Mouse (Mus musculus) intestine, embryonic 14.5 days (tissue): ENCODE results near the gene Zer1. TPM values are rescaled to one million over a fixed set of nuclear protein-coding genes. Genes with fewer than 3 reads are reported as not detected.
A peak's percentile ranks its signal among the peaks of the same experiment; 100 is the strongest.

ENCODE experiments used
- ATAC-seq: fragments of 200-750 bp; cut with Nextera tagmentation; replicated peaks from 2 replicates; pipeline ENCODE4 v1.8.0; 2017; ENCODE audit warnings: low read depth, moderate number of reproducible peaks, moderate TSS enrichment, moderate library complexity; ENCODE audit not compliant: low FRiP score, low TSS enrichment
- DNase-seq: peaks from one replicate; pipeline ENCODE4 v3.0.0-alpha.2; 2018; ENCODE audit warnings: low spot score
- H3K27ac ChIP-seq: fragments of 300-500 bp; sonication (generic); 2 replicates; pipeline ENCODE4 v1.5.1; 2014; ENCODE audit warnings: low read depth, mild to moderate bottlenecking, control low read depth
- H3K27me3 ChIP-seq: fragments of 300-500 bp; sonication (generic); replicated peaks from 2 replicates; pipeline ENCODE4 v1.6.1; 2014; ENCODE audit warnings: low read length, control low read depth; ENCODE audit not compliant: control insufficient read depth, insufficient read depth
- H3K36me3 ChIP-seq: fragments of 300-500 bp; sonication (generic); 2 replicates; pipeline ENCODE4 v1.6.1; 2014; ENCODE audit warnings: low read length, control low read depth; ENCODE audit not compliant: control insufficient read depth, insufficient read depth
- H3K4me1 ChIP-seq: fragments of 300-500 bp; sonication (generic); replicated peaks from 2 replicates; pipeline ENCODE4 v1.6.1; 2014; ENCODE audit warnings: low read length, control low read depth, mixed read lengths; ENCODE audit not compliant: control insufficient read depth, insufficient read depth
- H3K4me2 ChIP-seq: fragments of 300-500 bp; sonication (generic); 2 replicates; pipeline ENCODE4 v1.6.1; 2014; ENCODE audit warnings: low read length
- H3K4me3 ChIP-seq: fragments of 300-500 bp; sonication (generic); 2 replicates; pipeline ENCODE4 v1.5.1; 2014; ENCODE audit warnings: low read depth, low read length, control low read depth, mixed read lengths
- H3K9ac ChIP-seq: fragments of 300-500 bp; sonication (generic); 2 replicates; pipeline ENCODE4 v1.6.1; 2014; ENCODE audit warnings: mild to moderate bottlenecking, low read length
- H3K9me3 ChIP-seq: fragments of 300-500 bp; sonication (generic); 2 replicates; pipeline ENCODE4 v1.6.1; 2016; ENCODE audit warnings: low read length, control low read depth; ENCODE audit not compliant: control insufficient read depth
- WGBS: fragments of 180-500 bp; shearing (Covaris S2); extraction: QIAGEN DNeasy Blood & Tissue Kit; methylation state at CpG from one replicate; pipeline ENCODE4 v1.1.7; 2014; 5-methylcytosine and 5-hydroxymethylcytosine counted together
- polyA plus RNA-seq: library from polyadenylated mRNA; unstranded; fragments of >200 nt; fragmentation: Nextera tagmentation; extraction: Ambion mirVana; gene quantifications from 2 replicates; pipeline ENCODE4 v1.2.1, GENCODE M21; 2014

The Zer1 gene
- polyA plus RNA-seq, 1 experiment from 2014 or later = 9.5 TPM

DNA sequence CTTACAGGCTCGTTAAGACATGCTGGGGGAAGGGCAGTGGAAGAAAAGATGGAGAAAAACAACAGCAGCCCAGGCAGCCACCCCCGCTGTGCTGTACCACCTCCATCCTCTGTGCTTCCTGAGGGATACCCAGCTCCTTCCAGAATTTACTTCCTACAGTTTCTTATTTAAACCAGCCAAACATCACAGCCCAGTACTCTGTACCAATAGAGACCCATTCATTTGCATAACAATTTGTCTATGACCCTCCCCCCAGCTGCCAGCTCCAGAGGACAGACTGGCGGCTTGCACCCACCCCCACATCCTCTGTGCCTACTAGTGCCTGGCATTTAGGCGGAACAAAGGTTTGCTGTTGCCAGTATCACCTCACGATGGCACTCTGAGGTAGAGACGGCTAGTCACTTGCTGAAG is 4.7 kb downstream of the Zer1 start:
- 47% methylated on average over 6 of the region's 6 CpGs for WGBS
- DNase-seq (no peak), ATAC-seq (no peak)

DNA sequence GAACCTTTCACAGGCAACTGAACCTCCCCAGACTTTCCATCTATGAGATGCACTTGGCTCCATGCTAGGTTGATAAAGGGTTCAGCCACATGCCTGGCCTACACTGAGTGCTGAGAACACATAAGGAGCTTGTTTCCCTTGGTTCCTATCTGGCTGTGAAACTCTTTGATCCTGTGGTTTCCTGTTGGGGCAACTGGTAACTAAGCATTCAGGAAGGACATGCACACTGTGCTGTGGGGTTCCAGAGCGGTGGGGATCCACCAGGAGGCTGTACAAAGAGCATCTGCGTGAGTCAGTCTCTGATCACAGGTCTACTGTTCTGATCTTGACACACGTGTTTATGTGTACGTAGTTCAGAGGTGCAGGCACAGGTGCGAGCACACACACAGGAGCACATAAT is 11.8 kb downstream of the Zer1 start:
- Histone ChIP-seq H3K4me2 (no peak overlapping the region), H3K4me3 (no peak overlapping the region), H3K4me1 (no peaks in the 10 kb centered on the region), H3K9ac (no peak overlapping the region), H3K27ac (no peak overlapping the region), H3K9me3 (no peaks in the 10 kb centered on the region), H3K36me3 (peaks cover 41% of the 10 kb centered on the region), H3K27me3 (no peaks in the 10 kb centered on the region)
- 88% methylated on average over 5 of the region's 5 CpGs for WGBS
- ATAC-seq = no peak
- DNase-seq = no peak

More for the DNA sequence above, 4.7 kb downstream of the Zer1 start:
- no peak overlapping the region for H3K4me3 ChIP-seq
- peaks cover 11% of the 10 kb centered on the region for H3K4me1 ChIP-seq
- no peak overlapping the region for H3K27ac ChIP-seq
- no peaks in the 10 kb centered on the region for H3K9me3 ChIP-seq
- H3K9ac ChIP-seq = no peak overlapping the region
- H3K4me2 ChIP-seq = no peak overlapping the region
- peaks cover 5% of the 10 kb centered on the region; the same call in 1 of the 2 replicates for H3K36me3 ChIP-seq
- no peaks in the 10 kb centered on the region for H3K27me3 ChIP-seq

DNA sequence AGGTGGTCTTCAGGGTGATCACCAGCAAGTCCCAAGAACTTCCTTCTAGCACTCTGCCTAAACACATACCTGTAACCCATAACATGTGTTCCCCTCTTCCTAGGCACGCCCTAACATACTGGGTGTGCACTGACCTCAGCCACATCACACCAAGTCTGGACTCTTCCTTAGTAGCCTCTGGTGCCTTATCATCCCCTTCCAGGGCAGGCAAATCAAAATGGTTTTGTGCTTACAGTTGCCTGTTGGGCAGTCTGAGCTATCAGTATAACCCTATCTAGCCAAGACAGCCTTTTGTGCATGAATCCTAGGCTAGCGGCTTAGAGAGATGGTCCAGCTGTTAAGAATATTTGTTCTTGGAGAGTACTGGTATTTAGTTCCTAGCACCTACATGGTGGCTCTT is 12.9 kb downstream of the Zer1 start:
- Histone ChIP-seq H3K4me3 (no peak overlapping the region), H3K27me3 (no peaks in the 10 kb centered on the region), H3K4me1 (no peaks in the 10 kb centered on the region), H3K9ac (no peak overlapping the region), H3K4me2 (no peak overlapping the region), H3K9me3 (no peaks in the 10 kb centered on the region), H3K27ac (no peak overlapping the region), H3K36me3 (peaks cover 47% of the 10 kb centered on the region)
- 88% methylated on average over 2 of the region's 2 CpGs for WGBS
- no peak for ATAC-seq
- DNase-seq = no peak

DNA sequence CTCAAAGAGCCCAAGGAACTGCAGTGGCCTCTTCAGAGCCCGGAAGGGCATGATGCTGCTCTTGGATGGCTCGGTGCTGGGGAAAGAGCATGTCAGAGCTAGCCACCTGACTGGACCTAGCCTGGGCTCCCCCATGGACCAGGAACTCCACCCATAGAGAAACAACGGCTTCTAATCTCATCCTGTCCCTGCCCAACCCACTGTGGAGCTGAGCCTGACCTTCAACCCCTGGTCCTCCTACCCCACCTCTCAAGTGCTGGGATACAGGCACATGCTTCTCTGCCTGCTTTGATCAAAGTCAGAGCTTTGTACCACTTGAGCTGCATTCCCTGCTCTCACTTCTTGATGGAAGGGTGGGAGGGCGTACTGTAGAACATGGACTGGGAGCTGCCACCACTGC is 16.1 kb downstream of the Zer1 start:
- H3K4me1 ChIP-seq = no peaks in the 10 kb centered on the region
- H3K27me3 ChIP-seq = no peaks in the 10 kb centered on the region
- H3K4me3 ChIP-seq = no peak overlapping the region
- H3K36me3 ChIP-seq = peaks cover 73% of the 10 kb centered on the region
- DNase-seq (no peak), ATAC-seq (no peak)
- no peak overlapping the region for H3K4me2 ChIP-seq
- H3K27ac ChIP-seq = no peak overlapping the region
- H3K9me3 ChIP-seq = no peaks in the 10 kb centered on the region
- 94% methylated on average over 4 of the region's 4 CpGs for WGBS
- H3K9ac ChIP-seq = no peak overlapping the region

DNA sequence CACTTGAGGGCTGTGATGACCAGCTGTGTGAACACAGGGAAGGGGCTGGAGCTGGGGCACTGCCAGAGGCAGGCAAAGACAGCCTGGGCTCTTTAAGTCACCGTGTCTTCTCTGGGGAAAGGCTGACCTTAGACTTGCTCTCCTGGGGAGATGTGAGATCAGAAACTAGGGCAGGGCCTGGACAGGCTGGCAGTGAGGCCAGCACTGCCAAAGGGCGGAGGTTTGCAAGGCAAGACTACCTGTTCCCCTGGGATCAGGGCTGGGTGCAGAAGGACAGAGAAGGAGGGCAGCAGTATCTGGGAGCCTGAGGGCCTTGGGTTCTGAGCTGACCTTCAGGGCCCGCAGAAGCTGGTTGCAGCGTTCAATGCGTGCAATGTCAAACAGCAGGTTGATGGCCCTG is 16.7 kb downstream of the Zer1 start:
- Histone ChIP-seq H3K4me3 (no peak overlapping the region), H3K4me2 (no peak overlapping the region), H3K4me1 (no peaks in the 10 kb centered on the region), H3K9me3 (no peaks in the 10 kb centered on the region), H3K27ac (no peak overlapping the region), H3K27me3 (no peaks in the 10 kb centered on the region), H3K36me3 (peaks cover 74% of the 10 kb centered on the region), H3K9ac (no peak overlapping the region)
- no peak for DNase-seq
- ATAC-seq = no peak
- 92% methylated on average over 5 of the region's 5 CpGs for WGBS

DNA sequence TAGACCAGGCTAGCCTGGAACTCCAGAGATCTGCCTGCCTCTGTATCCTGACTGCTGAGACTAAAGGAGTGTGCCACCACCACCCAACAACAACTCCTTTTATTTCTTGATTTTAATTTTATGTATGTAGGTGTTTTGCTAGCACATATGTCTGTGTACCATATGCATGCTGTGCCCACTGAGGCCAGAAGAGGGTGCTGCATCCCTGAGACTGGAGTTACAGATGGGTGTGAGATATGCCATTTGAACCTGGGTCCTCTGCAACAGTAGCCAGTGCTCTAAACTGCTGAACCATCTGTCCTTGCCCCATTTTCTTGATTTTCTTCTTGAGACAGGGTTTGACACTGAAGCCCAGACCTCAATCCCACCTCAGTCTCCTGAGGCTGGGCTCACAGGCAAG is 18.0 kb downstream of the Zer1 start:
- DNase-seq (peak; percentile 71), ATAC-seq (no peak; the same call in 1 of the 2 replicates)
- Histone ChIP-seq H3K4me2 (no peak overlapping the region), H3K9ac (no peak overlapping the region), H3K36me3 (peaks cover 77% of the 10 kb centered on the region), H3K27ac (no peak overlapping the region), H3K27me3 (no peaks in the 10 kb centered on the region), H3K9me3 (no peaks in the 10 kb centered on the region), H3K4me1 (no peaks in the 10 kb centered on the region), H3K4me3 (no peak overlapping the region)

DNA sequence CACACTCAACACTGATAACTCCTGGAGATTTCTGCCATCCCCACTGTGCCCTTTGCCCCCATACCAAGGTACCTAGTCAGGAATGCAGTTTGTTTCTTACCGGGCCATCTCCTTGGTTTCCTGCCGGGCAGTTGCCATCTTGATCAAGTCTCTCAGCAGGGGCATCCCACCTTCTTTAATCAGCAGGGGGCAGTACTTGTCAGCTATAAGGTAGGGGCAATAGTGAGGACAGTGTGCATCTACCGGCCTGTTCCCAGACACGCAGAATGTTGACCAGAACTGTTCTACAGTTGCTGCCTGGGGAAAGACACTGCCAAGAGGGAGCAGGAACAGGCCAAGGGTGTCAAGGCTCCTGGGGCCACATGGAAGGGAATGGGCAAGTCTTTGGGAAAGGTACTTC is 24.2 kb downstream of the Zer1 start:
- Histone ChIP-seq H3K4me1 (no peaks in the 10 kb centered on the region), H3K9ac (no peak overlapping the region), H3K36me3 (peaks cover 55% of the 10 kb centered on the region), H3K9me3 (no peaks in the 10 kb centered on the region), H3K4me2 (no peak overlapping the region), H3K4me3 (no peak overlapping the region), H3K27me3 (no peaks in the 10 kb centered on the region), H3K27ac (no peak overlapping the region)
- no peak for ATAC-seq
- 65% methylated on average over 4 of the region's 4 CpGs for WGBS
- DNase-seq = no peak

DNA sequence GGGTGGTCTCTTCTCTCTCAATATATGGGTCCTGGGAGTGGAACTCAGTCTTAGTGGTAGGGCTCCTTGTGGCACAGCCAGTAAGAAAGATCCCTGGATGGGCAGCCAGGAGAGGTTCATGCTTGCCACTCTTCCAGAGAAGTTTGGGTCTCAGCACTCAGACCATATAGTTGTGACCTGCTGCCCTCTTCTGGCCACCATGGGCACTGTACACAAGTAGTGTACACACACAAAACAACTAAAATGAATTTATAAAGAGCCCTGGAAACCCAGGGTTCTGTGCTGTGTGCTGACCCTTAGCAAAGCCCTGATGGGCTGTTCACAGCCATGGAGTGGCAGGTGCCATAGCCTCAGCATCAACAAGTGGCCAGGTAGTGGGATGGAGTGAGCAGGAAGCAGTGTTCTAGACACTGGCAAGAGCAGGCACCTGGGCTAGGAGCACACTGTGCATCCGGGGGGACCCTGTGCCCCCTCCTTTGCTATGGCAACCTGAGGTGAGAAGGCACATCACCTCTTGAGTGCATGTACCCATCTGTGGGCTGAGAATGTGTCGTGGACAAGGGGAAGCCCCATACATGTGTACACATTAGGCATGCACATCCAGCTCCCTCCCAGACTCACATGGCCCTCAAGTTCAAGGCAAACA is 28.4 kb downstream of the Zer1 start:
- WGBS = 64% methylated on average over 2 of the region's 2 CpGs
- DNase-seq = peak; percentile 63
- Histone ChIP-seq H3K9me3 (no peaks in the 10 kb centered on the region), H3K9ac (no peak overlapping the region), H3K36me3 (peaks cover 31% of the 10 kb centered on the region), H3K4me3 (no peak overlapping the region), H3K27ac (no peak overlapping the region), H3K27me3 (no peaks in the 10 kb centered on the region), H3K4me1 (peaks cover 8% of the 10 kb centered on the region), H3K4me2 (no peak overlapping the region)
- ATAC-seq = no peak

DNA sequence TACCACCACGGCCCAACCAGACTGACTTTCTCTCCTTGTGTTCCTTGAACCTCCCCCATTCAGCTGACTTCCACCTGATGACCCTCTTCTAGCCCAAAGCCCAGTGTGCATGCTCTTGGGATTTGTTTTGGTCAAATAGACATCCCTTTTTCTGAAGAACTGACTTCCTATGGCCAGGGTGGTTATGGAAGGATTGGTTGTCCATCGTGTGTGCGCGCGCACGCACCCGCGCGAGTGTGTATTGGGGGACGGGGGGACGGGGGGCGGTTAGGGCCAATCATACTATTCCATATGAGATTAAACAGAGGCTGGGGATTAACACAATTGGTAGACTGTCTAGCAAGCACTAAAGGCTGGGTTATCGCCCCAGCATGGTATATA is 30.2 kb downstream of the Zer1 start:
- no peaks in the 10 kb centered on the region for H3K9me3 ChIP-seq
- peaks cover 30% of the 10 kb centered on the region for H3K36me3 ChIP-seq
- H3K27me3 ChIP-seq = no peaks in the 10 kb centered on the region
- H3K27ac ChIP-seq = peak overlapping the region; percentile 67
- no peak for DNase-seq
- peak overlapping the region; percentile 77 for H3K4me3 ChIP-seq
- H3K4me2 ChIP-seq = peak overlapping the region; percentile 87
- peaks cover 8% of the 10 kb centered on the region for H3K4me1 ChIP-seq
- 3% methylated on average over 13 of the region's 13 CpGs for WGBS
- H3K9ac ChIP-seq = peak overlapping the region; percentile 63
- peak; percentile 10 for ATAC-seq
